Mouse (Mus musculus) embryonic facial prominence, embryonic 13.5 days (tissue): ENCODE measurements around the gene Ptpro. TPM values are rescaled to one million over a fixed set of nuclear protein-coding genes. Genes with fewer than 3 reads are reported as not detected.
A peak's percentile ranks its signal among the peaks of the same experiment; 100 is the strongest.
"Not testable (repeated sequence)": the region's sequence is repeated elsewhere in the genome, so short reads cannot be mapped to it uniquely, and the experiment has no call there.

ENCODE experiments used
- ATAC-seq: fragments of 200-750 bp; cut with Nextera tagmentation; 2 replicates; pipeline ENCODE4 v1.8.0; 2017; ENCODE audit warnings: low read depth; ENCODE audit not compliant: insufficient number of reproducible peaks, insufficient read depth, low FRiP score, low TSS enrichment
- H3K27ac ChIP-seq: fragments of 300-500 bp; sonication (generic); 2 replicates; pipeline ENCODE4 v1.5.1; 2015; ENCODE audit warnings: moderate library complexity, mild to moderate bottlenecking, inconsistent platforms
- H3K27me3 ChIP-seq: fragments of 300-500 bp; sonication (generic); 2 replicates; pipeline ENCODE4 v1.6.1; 2015; ENCODE audit warnings: mild to moderate bottlenecking, inconsistent platforms
- H3K36me3 ChIP-seq: fragments of 300-500 bp; sonication (generic); 2 replicates; pipeline ENCODE4 v1.6.1; 2015; ENCODE audit warnings: mild to moderate bottlenecking, inconsistent platforms
- H3K4me1 ChIP-seq: fragments of 300-500 bp; sonication (generic); 2 replicates; pipeline ENCODE4 v1.6.1; 2015; ENCODE audit warnings: inconsistent platforms
- H3K4me2 ChIP-seq: fragments of 300-500 bp; sonication (generic); 2 replicates; pipeline ENCODE4 v1.6.1; 2015; ENCODE audit warnings: moderate library complexity, mild to moderate bottlenecking, inconsistent platforms
- H3K4me3 ChIP-seq: fragments of 300-500 bp; sonication (generic); 2 replicates; pipeline ENCODE4 v1.5.1; 2015; ENCODE audit warnings: mild to moderate bottlenecking, inconsistent platforms
- H3K9ac ChIP-seq: fragments of 300-500 bp; sonication (generic); 2 replicates; pipeline ENCODE4 v1.6.1; 2015; ENCODE audit warnings: mild to moderate bottlenecking, inconsistent platforms
- H3K9me3 ChIP-seq: fragments of 300-500 bp; sonication (generic); 2 replicates; pipeline ENCODE4 v1.6.1; 2016; ENCODE audit warnings: inconsistent platforms
- WGBS: fragments of 180-500 bp; shearing (Covaris S2); methylation state at CpG from one replicate; pipeline ENCODE4 v1.1.7; 2015; ENCODE audit warnings: mixed read lengths; 5-methylcytosine and 5-hydroxymethylcytosine counted together
- polyA plus RNA-seq: library from polyadenylated mRNA; unstranded; fragments of >200 nt; fragmentation: Nextera tagmentation; extraction: Ambion mirVana; gene quantifications from 2 replicates; pipeline ENCODE4 v1.2.1, GENCODE M21; 2015

The Ptpro gene
- polyA plus RNA-seq, 1 experiment from 2014 or later: 1.9 TPM

DNA sequence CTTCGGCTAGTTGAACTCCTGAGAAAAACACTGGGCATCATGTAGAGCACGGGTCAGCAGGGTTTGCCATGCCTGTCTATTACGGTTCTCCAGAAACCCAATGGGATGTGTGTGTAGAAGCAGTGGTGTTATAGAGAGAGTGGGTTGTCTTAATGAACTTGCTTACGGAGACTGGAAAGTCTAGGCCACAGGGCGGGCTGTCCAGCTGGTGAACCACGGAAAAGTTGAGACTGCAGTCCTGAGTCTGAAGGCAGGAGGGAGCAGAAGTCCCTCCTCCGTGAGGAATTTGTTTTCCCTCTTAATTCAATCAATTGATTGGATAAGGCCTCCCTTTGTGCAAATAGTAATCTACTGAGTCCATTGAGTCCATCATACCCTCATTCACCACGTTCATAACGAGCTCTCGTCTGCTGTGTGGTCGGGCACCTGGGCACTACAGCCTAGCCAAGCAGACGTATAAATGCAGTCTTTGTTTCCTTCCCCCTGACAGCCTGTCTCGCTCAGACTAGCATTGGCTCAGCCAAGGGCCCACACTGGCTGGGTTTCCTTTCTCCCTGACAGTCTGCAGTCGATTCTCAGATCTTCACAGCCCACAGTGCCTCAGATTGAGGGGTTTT, 181.5 kb downstream of the Ptpro start:
- Histone ChIP-seq H3K4me3 (no peak overlapping the region), H3K36me3 (no peaks in the 10 kb centered on the region), H3K27me3 (no peaks in the 10 kb centered on the region), H3K4me2 (no peak overlapping the region), H3K4me1 (peaks cover 3% of the 10 kb centered on the region; the same call in 1 of the 2 replicates), H3K9ac (no peak overlapping the region), H3K9me3 (no peaks in the 10 kb centered on the region), H3K27ac (peak overlapping the region; percentile 17)
- 40% methylated on average over 14 of the region's 14 CpGs for WGBS
- ATAC-seq: peak; percentile 71; the same call in 1 of the 2 replicates

DNA sequence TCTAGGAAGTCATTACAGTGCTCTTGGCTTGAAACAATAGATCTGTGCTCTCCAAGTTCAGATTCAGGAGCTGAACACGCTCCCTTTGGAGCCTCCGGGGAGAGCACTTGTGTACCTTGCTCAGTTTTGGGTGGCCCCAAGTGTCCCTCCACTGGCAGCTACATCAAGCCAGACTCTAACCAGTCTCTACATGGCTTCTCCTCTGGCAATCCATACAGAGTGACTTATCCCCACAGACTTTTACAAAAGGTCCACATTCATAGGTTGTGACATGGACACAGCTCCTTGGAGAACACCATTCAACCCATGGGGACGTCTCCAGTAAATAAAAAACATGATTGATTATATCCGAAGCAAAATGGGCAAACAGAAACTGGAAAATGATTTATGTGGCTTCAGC, 185.4 kb downstream of the Ptpro start:
- ATAC-seq: no peak
- Histone ChIP-seq H3K27me3 (no peaks in the 10 kb centered on the region), H3K9ac (no peak overlapping the region), H3K4me1 (peaks cover 3% of the 10 kb centered on the region; the same call in 1 of the 2 replicates), H3K36me3 (no peaks in the 10 kb centered on the region), H3K27ac (no peak overlapping the region), H3K4me2 (no peak overlapping the region), H3K9me3 (no peaks in the 10 kb centered on the region), H3K4me3 (no peak overlapping the region)
- WGBS: 73% methylated on average over 4 of the region's 4 CpGs

DNA sequence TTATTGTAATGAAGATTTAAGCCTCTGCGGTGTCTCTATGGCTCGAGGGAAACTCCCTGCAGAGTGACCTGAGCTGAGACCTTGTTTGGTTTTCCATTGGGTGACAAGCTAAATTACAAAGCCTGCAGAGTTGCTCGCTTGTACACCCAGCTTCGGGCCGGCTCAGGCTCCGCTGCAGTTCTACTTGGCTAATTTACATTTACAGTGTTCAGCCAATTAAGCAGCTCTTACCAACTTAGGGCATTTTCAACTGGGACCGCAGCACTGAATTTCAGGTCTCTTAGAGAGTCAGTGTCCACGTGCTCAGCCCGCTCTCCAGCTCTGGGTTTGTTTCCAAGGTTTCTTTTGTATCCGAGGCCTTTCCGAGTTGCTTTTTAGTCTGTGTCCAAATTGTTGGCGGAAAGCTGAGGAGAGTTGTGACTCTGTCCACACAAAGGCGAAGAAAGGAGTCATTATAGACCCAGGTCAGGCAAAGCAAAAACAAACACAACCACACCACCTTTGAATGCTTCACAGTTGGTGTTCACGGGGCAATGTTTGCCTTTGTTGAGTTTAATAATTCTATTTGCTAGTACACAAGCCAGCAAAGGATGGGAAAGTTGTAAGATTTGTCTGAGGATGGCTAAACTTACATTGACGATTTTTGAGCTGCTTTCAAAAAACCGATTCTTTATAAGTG, 185.9 kb downstream of the Ptpro start:
- Histone ChIP-seq H3K9ac (no peak overlapping the region), H3K27me3 (no peaks in the 10 kb centered on the region), H3K4me1 (peaks cover 3% of the 10 kb centered on the region; the same call in 1 of the 2 replicates), H3K4me3 (no peak overlapping the region), H3K4me2 (no peak overlapping the region), H3K36me3 (no peaks in the 10 kb centered on the region), H3K9me3 (no peaks in the 10 kb centered on the region), H3K27ac (no peak overlapping the region)
- ATAC-seq: no peak
- WGBS: 34% methylated on average over 16 of the region's 16 CpGs

DNA sequence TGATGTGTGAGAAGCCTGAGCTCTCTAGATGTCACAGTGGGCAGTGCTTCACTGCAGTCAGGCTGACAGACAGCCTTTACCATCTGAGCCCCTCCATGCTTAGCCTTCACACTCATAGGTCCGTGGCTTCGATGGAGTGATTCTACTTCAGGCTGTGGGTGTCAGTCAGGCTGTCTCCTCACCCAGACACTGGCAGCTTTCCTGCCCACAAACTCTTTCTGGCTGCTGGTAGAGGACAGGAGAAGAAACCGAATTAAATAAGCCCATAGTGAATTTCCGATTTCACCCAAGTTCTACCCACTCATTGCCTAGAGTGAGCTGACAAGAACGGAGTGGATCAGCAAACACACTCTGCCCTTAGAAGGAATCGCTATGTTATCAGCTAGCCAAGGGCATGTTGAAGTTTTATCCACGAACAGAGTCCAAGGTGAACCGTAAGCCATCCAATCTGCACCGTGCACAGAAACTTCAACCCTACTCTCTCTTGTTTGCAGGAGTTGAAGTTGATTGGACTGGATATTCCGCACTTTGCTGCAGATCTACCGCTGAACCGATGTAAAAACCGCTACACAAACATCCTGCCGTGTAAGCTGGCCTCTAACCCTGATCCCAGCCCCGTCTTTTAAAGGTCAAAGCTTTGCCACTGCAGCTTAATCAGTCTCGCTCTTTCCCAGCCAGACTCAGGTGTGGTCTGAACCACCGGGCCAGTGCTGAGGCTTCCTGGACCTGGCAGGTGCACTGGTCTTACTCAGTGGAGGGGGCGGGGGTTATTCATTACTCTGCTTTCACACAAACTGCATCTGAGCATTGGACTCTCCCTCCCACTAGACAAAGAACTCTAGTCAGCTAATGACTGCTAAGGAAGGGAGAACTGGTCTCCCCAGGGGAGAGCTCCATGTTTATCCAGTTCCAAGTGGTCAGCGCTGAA, 188.7 kb downstream of the Ptpro start:
- Histone ChIP-seq H3K36me3 (no peaks in the 10 kb centered on the region), H3K4me1 (peaks cover 3% of the 10 kb centered on the region; the same call in 1 of the 2 replicates), H3K27me3 (no peaks in the 10 kb centered on the region), H3K4me3 (no peak overlapping the region), H3K4me2 (no peak overlapping the region), H3K9me3 (no peaks in the 10 kb centered on the region), H3K27ac (no peak overlapping the region), H3K9ac (no peak overlapping the region)
- WGBS: 79% methylated on average over 19 of the region's 19 CpGs
- no peak for ATAC-seq

DNA sequence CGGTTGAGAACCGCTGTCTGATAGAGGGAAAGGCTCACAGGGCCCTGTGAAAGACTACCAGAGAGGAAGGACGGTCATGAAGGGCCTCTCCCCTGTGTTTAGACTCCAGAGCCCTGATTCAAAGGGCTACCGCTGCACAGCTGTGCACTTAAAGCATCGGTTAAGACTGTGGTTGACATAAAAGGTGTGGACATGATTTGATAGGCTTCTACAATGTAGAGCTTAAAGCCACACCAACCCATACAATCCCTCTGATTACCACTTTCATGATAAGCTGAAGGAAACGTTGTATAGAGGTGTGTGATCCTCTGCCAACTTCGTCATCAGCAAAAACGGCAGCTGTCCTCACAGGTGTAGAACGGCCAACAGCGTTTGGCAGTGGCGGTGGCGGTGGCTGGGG, 191.0 kb downstream of the Ptpro start:
- Histone ChIP-seq H3K27me3 (no peaks in the 10 kb centered on the region), H3K4me2 (no peak overlapping the region), H3K9ac (no peak overlapping the region), H3K36me3 (no peaks in the 10 kb centered on the region), H3K27ac (no peak overlapping the region), H3K4me3 (no peak overlapping the region), H3K9me3 (no peaks in the 10 kb centered on the region), H3K4me1 (no peaks in the 10 kb centered on the region)
- 88% methylated on average over 12 of the region's 12 CpGs for WGBS
- ATAC-seq: no peak

DNA sequence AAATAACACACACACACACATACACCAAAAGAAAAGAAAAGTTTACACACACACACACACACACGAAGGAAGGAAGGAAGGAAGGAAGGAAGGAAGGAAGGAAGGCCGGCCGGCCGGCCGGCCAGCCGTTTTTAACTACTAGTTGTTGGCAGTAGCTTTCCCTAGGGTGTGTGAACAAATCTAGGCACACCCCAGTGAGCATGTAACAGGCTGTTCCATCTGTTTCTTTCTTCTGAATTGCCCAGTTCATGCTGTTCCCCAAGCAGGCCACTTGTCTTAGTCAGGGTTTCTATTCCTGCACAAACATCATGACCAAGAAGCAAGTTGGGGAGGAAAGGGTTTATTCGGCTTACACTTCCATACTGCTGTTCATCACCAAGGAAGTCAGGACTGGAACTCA, 194.0 kb downstream of the Ptpro start:
- not testable (repeated sequence) for H3K4me3 ChIP-seq, H3K4me2 ChIP-seq, H3K36me3 ChIP-seq, ATAC-seq, H3K9me3 ChIP-seq, H3K9ac ChIP-seq, H3K27ac ChIP-seq, H3K4me1 ChIP-seq, H3K27me3 ChIP-seq
- WGBS: 86% methylated on average over 7 of the region's 7 CpGs

DNA sequence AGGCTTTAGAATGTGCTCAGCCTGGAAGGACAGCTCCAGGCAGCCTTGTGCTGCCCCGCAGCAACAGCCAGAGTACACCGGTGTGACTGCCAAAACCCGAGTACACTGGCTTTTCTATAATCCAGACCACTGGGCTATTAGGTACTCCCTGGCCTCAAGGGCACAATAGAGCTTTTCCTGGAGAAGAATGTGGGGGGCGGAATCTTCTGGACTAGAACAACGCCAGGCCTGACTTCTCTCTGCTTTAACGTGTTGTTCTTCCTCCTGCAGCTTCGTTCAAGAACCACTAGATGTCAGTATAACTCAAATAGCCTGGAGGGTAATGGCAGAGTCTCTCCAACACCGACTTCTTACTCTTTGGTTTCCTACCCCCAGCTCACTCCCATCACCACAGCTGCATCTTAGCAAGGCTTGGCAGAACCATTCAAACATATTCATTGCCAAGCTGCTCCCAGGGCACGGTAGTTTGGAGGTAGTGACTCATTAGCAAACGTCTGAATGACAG, 203.5 kb downstream of the Ptpro start:
- no peaks in the 10 kb centered on the region for H3K36me3 ChIP-seq
- peak overlapping the region; percentile 24; the same call in 1 of the 2 replicates for H3K4me2 ChIP-seq
- H3K27me3 ChIP-seq: peaks cover 7% of the 10 kb centered on the region; the same call in 1 of the 2 replicates
- 0 out of 2 replicates have a peak overlapping the region, but pooled peaks have one; percentile 51 for H3K9ac ChIP-seq
- no peak overlapping the region for H3K4me3 ChIP-seq
- H3K9me3 ChIP-seq: no peaks in the 10 kb centered on the region
- H3K27ac ChIP-seq: no peak overlapping the region
- 14% methylated on average over 10 of the region's 10 CpGs for WGBS
- peak; percentile 43; the same call in 1 of the 2 replicates for ATAC-seq
- peaks cover 11% of the 10 kb centered on the region for H3K4me1 ChIP-seq

DNA sequence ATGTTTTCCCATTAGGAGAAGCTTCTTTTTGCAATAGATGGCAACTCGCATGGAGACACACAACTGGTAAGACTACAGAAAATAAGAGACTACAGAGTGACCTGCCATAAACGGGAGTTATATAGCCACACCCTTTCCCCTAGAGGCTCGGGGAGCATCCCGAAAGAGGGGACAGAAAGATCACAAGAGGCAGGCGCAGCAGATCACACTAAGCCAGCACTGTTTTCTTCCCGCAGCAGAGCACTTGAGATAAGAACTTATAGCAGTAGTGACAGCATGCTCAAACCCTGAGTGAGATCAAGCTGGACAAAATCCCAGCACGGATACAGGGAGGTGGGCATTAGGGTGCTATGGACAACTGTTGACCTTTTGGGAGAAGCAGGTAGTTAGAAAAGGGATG, 203.9 kb downstream of the Ptpro start:
- whole genome bisulfite sequencing: 72% methylated on average over 7 of the region's 7 CpGs
- no peak overlapping the region for H3K27ac ChIP-seq
- no peak overlapping the region for H3K4me2 ChIP-seq

DNA sequence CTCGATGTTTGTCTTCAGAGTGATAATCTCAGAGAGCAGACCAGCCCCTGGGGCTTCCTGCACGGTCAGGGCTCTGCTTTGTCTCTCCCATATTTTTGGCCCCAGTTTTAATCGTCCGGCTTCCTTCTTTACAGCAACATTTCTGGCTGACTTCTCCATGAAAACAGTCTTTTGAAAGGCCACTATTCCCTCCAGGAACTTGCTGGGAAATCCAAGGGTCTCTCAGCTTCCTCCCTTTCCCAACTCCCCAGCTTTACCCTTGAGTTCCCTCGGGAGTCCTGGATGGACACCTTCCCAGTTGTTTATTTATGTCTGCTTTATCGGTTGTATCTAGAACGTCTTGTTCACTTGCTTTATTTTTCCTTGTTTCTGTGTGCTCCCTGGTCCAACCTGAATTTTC, 205.1 kb downstream of the Ptpro start:
- no peak for ATAC-seq

More for the DNA sequence above, 203.9 kb downstream of the Ptpro start:
- H3K4me3 ChIP-seq: no peak overlapping the region
- H3K27me3 ChIP-seq: peaks cover 7% of the 10 kb centered on the region; the same call in 1 of the 2 replicates
- no peaks in the 10 kb centered on the region for H3K9me3 ChIP-seq
- H3K36me3 ChIP-seq: no peaks in the 10 kb centered on the region
- H3K9ac ChIP-seq: no peak overlapping the region
- ATAC-seq: no peak
- H3K4me1 ChIP-seq: peaks cover 11% of the 10 kb centered on the region

DNA sequence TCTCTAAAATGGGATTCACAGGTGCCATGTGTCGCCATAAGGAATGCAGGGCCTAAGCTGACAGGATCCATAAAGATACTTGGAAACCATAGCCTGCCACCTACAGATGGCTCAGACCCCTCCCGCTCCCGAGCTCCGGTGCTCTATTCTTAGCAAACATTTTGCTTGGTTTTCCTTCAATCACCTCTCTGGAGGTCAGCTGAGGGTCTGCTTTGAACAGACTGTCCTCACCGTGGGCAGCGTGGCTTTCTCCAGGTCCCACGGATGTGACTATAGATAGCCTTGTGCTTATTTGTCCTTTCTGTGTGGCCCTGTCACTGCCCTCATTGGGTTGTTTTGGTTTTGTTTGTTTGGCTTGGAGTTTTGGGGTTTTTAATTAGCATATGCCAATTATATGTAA, 206.0 kb downstream of the Ptpro start:
- no peak overlapping the region for H3K4me2 ChIP-seq
- H3K9ac ChIP-seq: no peak overlapping the region
- ATAC-seq: no peak
- H3K4me3 ChIP-seq: no peak overlapping the region
- H3K27me3 ChIP-seq: peaks cover 7% of the 10 kb centered on the region; the same call in 1 of the 2 replicates
- no peaks in the 10 kb centered on the region for H3K9me3 ChIP-seq
- H3K4me1 ChIP-seq: peaks cover 11% of the 10 kb centered on the region
- H3K36me3 ChIP-seq: no peaks in the 10 kb centered on the region
- no peak overlapping the region for H3K27ac ChIP-seq
- WGBS: 85% methylated on average over 7 of the region's 7 CpGs

More for the DNA sequence above, 205.1 kb downstream of the Ptpro start:
- 40% methylated on average over 7 of the region's 7 CpGs for WGBS
- Histone ChIP-seq H3K27ac (no peak overlapping the region), H3K4me3 (no peak overlapping the region), H3K27me3 (peaks cover 7% of the 10 kb centered on the region; the same call in 1 of the 2 replicates), H3K4me2 (no peak overlapping the region), H3K4me1 (peaks cover 11% of the 10 kb centered on the region), H3K36me3 (no peaks in the 10 kb centered on the region), H3K9me3 (no peaks in the 10 kb centered on the region), H3K9ac (no peak overlapping the region)

DNA sequence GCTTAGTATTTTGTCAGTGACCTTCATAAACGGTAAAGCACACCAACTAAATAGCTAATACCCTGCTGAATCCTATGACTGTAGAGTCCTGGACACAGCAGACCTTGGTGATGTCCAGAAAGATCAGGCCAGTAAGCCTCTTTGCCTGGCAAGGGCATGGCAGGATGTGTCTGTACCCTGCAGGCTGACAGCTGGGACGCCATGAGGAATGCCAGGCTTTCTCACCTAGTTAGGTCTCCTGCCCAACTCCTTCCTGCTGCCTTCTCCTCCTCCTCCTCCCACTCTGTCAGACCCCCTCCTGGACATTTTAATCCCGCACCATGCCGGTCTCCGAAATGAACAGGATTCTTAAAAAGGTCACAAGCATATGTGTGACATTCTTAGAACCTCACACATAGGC, 211.7 kb downstream of the Ptpro start:
- Histone ChIP-seq H3K4me3 (no peak overlapping the region), H3K36me3 (no peaks in the 10 kb centered on the region), H3K4me2 (no peak overlapping the region), H3K9me3 (no peaks in the 10 kb centered on the region), H3K4me1 (peaks cover 17% of the 10 kb centered on the region), H3K9ac (no peak overlapping the region), H3K27me3 (no peaks in the 10 kb centered on the region), H3K27ac (no peak overlapping the region)
- WGBS: 91% methylated on average over 5 of the region's 5 CpGs
- no peak for ATAC-seq
